Mouse (Mus musculus) erythroblast, embryonic 14.5 days (primary cell): Measurements from ENCODE around the gene Gm10577. TPM values are rescaled to one million over a fixed set of nuclear protein-coding genes. Genes with fewer than 3 reads are reported as not detected.

ENCODE experiments used
- H3K27me3 ChIP-seq: 2 replicates; pipeline ENCODE4 v1.6.1; 2012; ENCODE audit warnings: inconsistent platforms; ENCODE audit not compliant: control insufficient read depth
- H3K36me3 ChIP-seq: 2 replicates; pipeline ENCODE4 v1.6.1; 2012; ENCODE audit warnings: mild to moderate bottlenecking, inconsistent platforms; ENCODE audit not compliant: control insufficient read depth
- H3K4me1 ChIP-seq: 2 replicates; pipeline ENCODE4 v1.6.1; 2012; ENCODE audit warnings: inconsistent platforms; ENCODE audit not compliant: control insufficient read depth
- H3K4me3 ChIP-seq: replicated peaks from 2 replicates; pipeline ENCODE3; 2012; ENCODE audit warnings: moderate library complexity, mild to moderate bottlenecking, inconsistent platforms
- H3K9me3 ChIP-seq: 2 replicates; pipeline ENCODE4 v1.6.1; 2012; ENCODE audit warnings: low read length, inconsistent platforms, mixed read lengths; ENCODE audit not compliant: control insufficient read depth
- GATA1 ChIP-seq: IDR thresholded peaks from 2 replicates; pipeline ENCODE4 v1.6.1; 2012; ENCODE audit warnings: low read length, inconsistent platforms, mixed read lengths
- TAL1 ChIP-seq: IDR thresholded peaks from 3 replicates; pipeline ENCODE4 v1.6.1; 2012; ENCODE audit warnings: low read length, inconsistent platforms, mixed read lengths
- polyA plus RNA-seq: library from polyadenylated mRNA; stranded (reverse); fragments of >175 nt; gene quantifications from 2 replicates; pipeline ENCODE4 v1.2.3, GENCODE M21; 2012

Gm10577 gene
- polyA plus RNA-seq, 1 experiment, result not detected

GRCm38 (mm10) chr4:100977522-100977921 is 43.0 kb downstream of the Gm10577 start:
- Histone ChIP-seq H3K27me3 (no peaks in the 10 kb centered on the region), H3K4me1 (no peaks in the 10 kb centered on the region), H3K36me3 (no peaks in the 10 kb centered on the region), H3K9me3 (no peaks in the 10 kb centered on the region), H3K4me3 (no peak overlapping the region)
- TF ChIP-seq TAL1, result no peak
- TF ChIP-seq GATA1, result no peak

- no peak overlapping the region for H3K4me3 ChIP-seq
- TF ChIP-seq GATA1 (no peak), TAL1 (no peak)
- no peaks in the 10 kb centered on the region for H3K9me3 ChIP-seq
- no peaks in the 10 kb centered on the region for H3K27me3 ChIP-seq
- no peaks in the 10 kb centered on the region for H3K4me1 ChIP-seq
- no peaks in the 10 kb centered on the region for H3K36me3 ChIP-seq
Measured at GRCm38 (mm10) chr4:100974455-100975035, 46.0 kb downstream of the Gm10577 start.

- TF ChIP-seq TAL1, result no peak
- TF ChIP-seq GATA1, result no peak
- H3K4me3 ChIP-seq, result no peak overlapping the region
- no peaks in the 10 kb centered on the region for H3K36me3 ChIP-seq
- no peaks in the 10 kb centered on the region for H3K9me3 ChIP-seq
- H3K4me1 ChIP-seq, result no peaks in the 10 kb centered on the region
- no peaks in the 10 kb centered on the region for H3K27me3 ChIP-seq
Measured at GRCm38 (mm10) chr4:100973641-100974454, 46.6 kb downstream of the Gm10577 start.

Other genes with a start within 250 kb of the Gm10577 start
- 7.9 and 16.7 TPM in 2 replicates for gene Cachd1, start 244.0 kb downstream of the Gm10577 start, polyA plus RNA-seq
- 0.01 TPM in 1 of 2 replicates, not detected in the other for gene Raver2, start 48.3 kb upstream of the Gm10577 start, polyA plus RNA-seq
- gene Jak1, start 244.6 kb upstream of the Gm10577 start, polyA plus RNA-seq, result 7.1 and 8.9 TPM in 2 replicates